Mouse (Mus musculus) cerebellum, postnatal 36 days (tissue): ENCODE results near the gene Nedd1.

ENCODE experiments used
- DNase-seq, 2 experiments: peaks; one replicate each; pipeline ENCODE4 v3.0.0; 2021 to 2022; ENCODE audit warnings: mixed read lengths in 2 of 2

Nedd1 gene

GRCm38 (mm10) chr10:92721771-92722619, at the start of gene Nedd1:
Gene Nedd1 (minus strand): TSS chr10:92722420.
- peak; percentile 87 to 89 for DNase-seq

GRCm38 (mm10) chr10:92754359-92754758, 32.1 kb upstream of the Nedd1 start:
- DNase-seq, result no peak

GRCm38 (mm10) chr10:92730339-92730738, 8.1 kb upstream of the Nedd1 start:
- no peak for DNase-seq

- DNase-seq, result no peak
Measured at GRCm38 (mm10) chr10:92728723-92729122, 6.5 kb upstream of the Nedd1 start.

- DNase-seq, result no peak
Measured at GRCm38 (mm10) chr10:92722620-92722988, 384 bp upstream of the Nedd1 start.

GRCm38 (mm10) chr10:92699032-92699431, 23.2 kb downstream of the Nedd1 start:
- DNase-seq, result no peak

- DNase-seq, result no peak
Measured at GRCm38 (mm10) chr10:92675056-92675455, 47.2 kb downstream of the Nedd1 start.

- DNase-seq, result no peak
Measured at GRCm38 (mm10) chr10:92671906-92672305, 50.3 kb downstream of the Nedd1 start.

GRCm38 (mm10) chr10:92665287-92665686, 56.9 kb downstream of the Nedd1 start:
- DNase-seq, result no peak

GRCm38 (mm10) chr10:92653266-92653665, 69.0 kb downstream of the Nedd1 start:
- DNase-seq, result no peak

GRCm38 (mm10) chr10:92652399-92652920, 69.8 kb downstream of the Nedd1 start:
- no peak for DNase-seq

- peak; percentile 11 for DNase-seq
Measured at GRCm38 (mm10) chr10:92651266-92651665, 71.0 kb downstream of the Nedd1 start.

GRCm38 (mm10) chr10:92649096-92649495, 73.1 kb downstream of the Nedd1 start:
- DNase-seq, result no peak

GRCm38 (mm10) chr10:92647691-92648090, 74.5 kb downstream of the Nedd1 start:
- no peak for DNase-seq

GRCm38 (mm10) chr10:92643995-92644394, 78.2 kb downstream of the Nedd1 start:
- DNase-seq, result no peak

GRCm38 (mm10) chr10:92641032-92641431, 81.2 kb downstream of the Nedd1 start:
- DNase-seq, result no peak
